Mouse (Mus musculus) forebrain, embryonic 11.5 days (tissue): ENCODE results near the gene Cblb. TPM values are rescaled to one million over a fixed set of nuclear protein-coding genes. Genes with fewer than 3 reads are reported as not detected.

Source experiments
- ATAC-seq: fragments of 200-750 bp; cut with Nextera tagmentation; replicated peaks from 2 replicates; pipeline ENCODE4 v1.8.0; 2017; ENCODE audit warnings: moderate TSS enrichment; ENCODE audit not compliant: low FRiP score
- DNase-seq: peaks from one replicate; pipeline ENCODE4 v3.0.0-alpha.2; 2017; ENCODE audit warnings: low spot score
- H3K27ac ChIP-seq: fragments of 300-500 bp; sonication (generic); 2 replicates; pipeline ENCODE4 v1.5.1; 2014; ENCODE audit warnings: low read depth, low read length
- H3K27me3 ChIP-seq: fragments of 300-500 bp; sonication (generic); 2 replicates; pipeline ENCODE4 v1.6.1; 2014; ENCODE audit warnings: mild to moderate bottlenecking, low read length, mixed read lengths; ENCODE audit not compliant: control insufficient read depth, insufficient read depth
- H3K36me3 ChIP-seq: fragments of 300-500 bp; sonication (generic); 2 replicates; pipeline ENCODE4 v1.6.1; 2014; ENCODE audit warnings: mild to moderate bottlenecking, low read length, moderate library complexity, mixed read lengths; ENCODE audit not compliant: control insufficient read depth, insufficient read depth
- H3K4me1 ChIP-seq: fragments of 300-500 bp; sonication (generic); replicated peaks from 2 replicates; pipeline ENCODE4 v1.6.1; 2014; ENCODE audit warnings: low read length, mixed read lengths; ENCODE audit not compliant: control insufficient read depth, insufficient read depth
- H3K4me2 ChIP-seq: fragments of 300-500 bp; sonication (generic); 2 replicates; pipeline ENCODE4 v1.6.1; 2014; ENCODE audit warnings: low read depth, mild to moderate bottlenecking, low read length, moderate library complexity, mixed read lengths; ENCODE audit not compliant: severe bottlenecking
- H3K4me3 ChIP-seq: fragments of 300-500 bp; sonication (generic); 2 replicates; pipeline ENCODE4 v1.5.1; 2014; ENCODE audit warnings: low read depth, low read length
- H3K9ac ChIP-seq: fragments of 300-500 bp; sonication (generic); 2 replicates; pipeline ENCODE4 v1.6.1; 2014; ENCODE audit warnings: low read length
- H3K9me3 ChIP-seq: fragments of 300-500 bp; sonication (generic); 2 replicates; pipeline ENCODE4 v1.6.1; 2016; ENCODE audit warnings: low read length, mixed read lengths; ENCODE audit not compliant: control insufficient read depth
- WGBS: fragments of 180-500 bp; shearing (Covaris S2); extraction: QIAGEN DNeasy Blood & Tissue Kit; methylation state at CpG from one replicate; pipeline ENCODE4 v1.1.7; 2014; 5-methylcytosine and 5-hydroxymethylcytosine counted together
- polyA plus RNA-seq: library from polyadenylated mRNA; unstranded; fragments of >200 nt; fragmentation: Nextera tagmentation; extraction: Ambion mirVana; gene quantifications from 2 replicates; pipeline ENCODE4 v1.2.1, GENCODE M21; 2014

Cblb gene
- polyA plus RNA-seq, 1 experiment from 2014 or later: 42.9 TPM

DNA sequence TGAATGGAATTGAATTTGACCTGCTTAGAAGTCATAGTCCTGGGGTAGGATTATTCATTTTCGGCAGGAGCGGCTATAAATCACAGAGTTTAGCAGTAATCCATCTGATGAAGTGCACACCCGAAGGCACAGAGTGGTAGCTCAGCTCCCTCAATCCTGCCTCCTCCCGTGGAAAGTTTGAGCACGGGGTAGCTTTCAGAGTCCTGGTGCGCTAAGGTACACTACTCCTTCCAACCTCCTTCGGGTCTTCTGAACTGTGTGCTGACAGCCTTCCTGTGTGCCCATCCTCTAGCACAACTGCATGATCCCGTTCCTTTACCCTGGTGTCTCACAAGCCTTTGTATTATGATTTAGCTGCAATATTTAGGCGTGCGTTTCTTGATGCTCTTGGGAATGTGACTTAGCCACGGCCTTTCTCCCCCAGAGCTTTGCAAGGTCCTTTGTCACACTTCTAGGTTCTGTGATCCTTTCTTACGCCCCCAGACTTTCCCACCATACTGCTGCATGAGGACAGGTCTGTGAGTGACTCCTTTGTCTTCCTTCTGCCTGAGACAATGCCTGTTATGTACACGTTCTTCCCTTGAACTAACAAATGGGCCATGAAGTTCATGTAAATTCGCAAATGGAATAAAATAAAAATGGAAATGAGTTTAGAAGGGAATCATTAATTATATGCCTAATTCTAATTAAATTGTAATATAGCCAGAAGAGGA, 11.8 kb downstream of the Cblb start:
- Histone ChIP-seq H3K9me3 (no peaks in the 10 kb centered on the region), H3K4me3 (no peak overlapping the region), H3K4me1 (peaks cover 4% of the 10 kb centered on the region; the same call in 1 of the 2 replicates), H3K9ac (no peak overlapping the region), H3K4me2 (no peak overlapping the region), H3K27ac (0 out of 2 replicates have a peak overlapping the region, but pooled peaks have one; percentile 57), H3K36me3 (peaks cover 6% of the 10 kb centered on the region; the same call in 1 of the 2 replicates), H3K27me3 (no peaks in the 10 kb centered on the region)
- ATAC-seq (peak; percentile 65), DNase-seq (no peak)
- WGBS: 47% methylated on average over 14 of the region's 14 CpGs

GRCm38 (mm10) chr16:52043380-52044117, 12.5 kb downstream of the Cblb start:
- H3K9ac ChIP-seq: no peak overlapping the region
- 68% methylated on average over 11 of the region's 11 CpGs for WGBS
- peaks cover 8% of the 10 kb centered on the region; the same call in 1 of the 2 replicates for H3K36me3 ChIP-seq
- no peak overlapping the region for H3K27ac ChIP-seq
- H3K4me1 ChIP-seq: peaks cover 4% of the 10 kb centered on the region; the same call in 1 of the 2 replicates
- no peak overlapping the region for H3K4me2 ChIP-seq
- no peak overlapping the region for H3K4me3 ChIP-seq
- no peaks in the 10 kb centered on the region for H3K27me3 ChIP-seq
- ATAC-seq: no peak
- no peaks in the 10 kb centered on the region for H3K9me3 ChIP-seq
- DNase-seq: no peak

DNA sequence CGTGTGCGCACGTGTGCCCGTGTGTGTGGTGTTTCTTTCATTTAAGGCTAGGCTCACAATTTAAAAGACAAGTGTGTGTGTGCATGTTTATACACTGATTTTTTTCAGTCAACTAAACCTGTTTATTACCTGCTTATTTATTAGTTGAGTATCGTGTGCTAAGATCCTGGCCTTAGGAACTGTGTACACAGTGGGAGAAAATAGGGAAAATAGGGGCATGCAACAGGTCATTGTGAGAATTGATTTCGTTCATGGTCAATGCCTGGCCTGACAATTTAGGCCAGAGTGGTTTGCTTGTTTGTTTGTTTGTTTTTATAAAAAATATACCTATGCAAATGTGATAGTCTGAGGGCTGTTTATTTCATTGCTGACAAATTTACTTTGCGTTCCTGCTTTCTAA, 13.5 kb downstream of the Cblb start:
- Histone ChIP-seq H3K9me3 (no peaks in the 10 kb centered on the region), H3K9ac (no peak overlapping the region), H3K4me3 (no peak overlapping the region), H3K4me1 (peaks cover 4% of the 10 kb centered on the region; the same call in 1 of the 2 replicates), H3K27me3 (no peaks in the 10 kb centered on the region), H3K36me3 (peaks cover 8% of the 10 kb centered on the region; the same call in 1 of the 2 replicates), H3K4me2 (no peak overlapping the region), H3K27ac (no peak overlapping the region)
- no peak for ATAC-seq
- 93% methylated on average over 7 of the region's 7 CpGs for WGBS
- DNase-seq: no peak

GRCm38 (mm10) chr16:52044985-52045384, 14.0 kb downstream of the Cblb start:
- peaks cover 4% of the 10 kb centered on the region; the same call in 1 of the 2 replicates for H3K4me1 ChIP-seq
- H3K27ac ChIP-seq: no peak overlapping the region
- no peak overlapping the region for H3K4me2 ChIP-seq
- H3K9ac ChIP-seq: no peak overlapping the region
- DNase-seq (no peak), ATAC-seq (no peak)
- no peaks in the 10 kb centered on the region for H3K27me3 ChIP-seq
- H3K36me3 ChIP-seq: peaks cover 8% of the 10 kb centered on the region; the same call in 1 of the 2 replicates
- 90% methylated on average over 4 of the region's 4 CpGs for WGBS
- H3K9me3 ChIP-seq: no peaks in the 10 kb centered on the region
- no peak overlapping the region for H3K4me3 ChIP-seq

DNA sequence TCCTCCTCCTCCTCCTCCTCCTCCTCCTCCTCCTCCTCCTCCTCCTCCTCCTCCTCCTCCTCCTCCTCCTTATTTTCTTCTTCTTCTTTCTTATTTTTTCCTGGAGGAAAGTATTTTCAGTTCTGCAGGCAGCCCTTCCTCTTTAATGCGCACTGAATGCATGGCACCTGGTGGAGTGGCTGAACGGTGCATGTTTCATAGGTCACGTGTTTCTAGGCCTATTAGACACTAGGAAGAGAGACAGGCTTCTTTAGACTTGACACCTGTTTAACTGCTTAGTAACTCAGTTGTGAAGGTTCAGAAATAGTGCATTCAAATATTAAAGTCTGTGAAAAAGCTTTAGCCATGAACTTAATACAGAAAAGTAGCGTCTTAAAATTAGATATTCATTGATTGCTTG, 15.4 kb downstream of the Cblb start:
- no peak for ATAC-seq
- Histone ChIP-seq H3K4me1 (peaks cover 4% of the 10 kb centered on the region; the same call in 1 of the 2 replicates), H3K4me2 (no peak overlapping the region), H3K9ac (no peak overlapping the region), H3K4me3 (no peak overlapping the region), H3K27ac (no peak overlapping the region), H3K27me3 (no peaks in the 10 kb centered on the region), H3K36me3 (peaks cover 8% of the 10 kb centered on the region; the same call in 1 of the 2 replicates), H3K9me3 (no peaks in the 10 kb centered on the region)
- no peak for DNase-seq
- WGBS: 94% methylated on average over 4 of the region's 4 CpGs

- Histone ChIP-seq H3K27me3 (no peaks in the 10 kb centered on the region), H3K4me3 (no peak overlapping the region), H3K9me3 (no peaks in the 10 kb centered on the region), H3K4me1 (no peaks in the 10 kb centered on the region; the same call in 1 of the 2 replicates), H3K4me2 (no peak overlapping the region), H3K9ac (no peak overlapping the region), H3K27ac (no peak overlapping the region), H3K36me3 (peaks cover 8% of the 10 kb centered on the region; the same call in 1 of the 2 replicates)
- ATAC-seq (no peak), DNase-seq (no peak)
- 95% methylated on average over 8 of the region's 8 CpGs for WGBS
Observed at GRCm38 (mm10) chr16:52051106-52051505, 20.1 kb downstream of the Cblb start.

- no peaks in the 10 kb centered on the region for H3K9me3 ChIP-seq
- no peak overlapping the region for H3K4me2 ChIP-seq
- no peaks in the 10 kb centered on the region for H3K27me3 ChIP-seq
- DNase-seq (no peak), ATAC-seq (peak; percentile 51; the same call in 1 of the 2 replicates)
- peaks cover 3% of the 10 kb centered on the region; the same call in 1 of the 2 replicates for H3K36me3 ChIP-seq
- H3K4me1 ChIP-seq: no peaks in the 10 kb centered on the region; the same call in 1 of the 2 replicates
- WGBS: 31% methylated on average over 5 of the region's 5 CpGs
- no peak overlapping the region for H3K4me3 ChIP-seq
- H3K27ac ChIP-seq: no peak overlapping the region
- no peak overlapping the region for H3K9ac ChIP-seq
Observed at GRCm38 (mm10) chr16:52052734-52053133, 21.7 kb downstream of the Cblb start.

DNA sequence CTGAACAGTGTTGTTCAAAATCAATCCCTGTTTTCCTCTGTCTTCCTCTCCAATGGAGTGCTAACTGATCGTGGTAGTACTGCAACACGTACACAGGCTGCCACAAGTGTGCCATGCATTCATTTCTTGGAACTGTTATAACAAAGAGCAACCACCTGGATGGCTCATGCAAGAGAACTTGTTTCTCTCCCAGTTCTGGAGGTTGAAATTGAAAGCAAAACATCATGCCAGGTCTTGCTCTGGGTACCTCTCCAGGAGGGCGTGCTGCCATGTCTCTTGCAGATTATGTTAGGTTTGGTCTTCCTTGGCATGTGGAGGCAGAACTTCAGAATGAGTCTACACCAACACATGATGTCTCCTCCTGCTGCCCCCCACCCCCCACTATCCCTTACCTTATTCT, 24.2 kb downstream of the Cblb start:
- Histone ChIP-seq H3K9ac (no peak overlapping the region), H3K4me2 (no peak overlapping the region), H3K9me3 (no peaks in the 10 kb centered on the region), H3K4me1 (no peaks in the 10 kb centered on the region; the same call in 1 of the 2 replicates), H3K36me3 (no peaks in the 10 kb centered on the region; the same call in 1 of the 2 replicates), H3K27me3 (no peaks in the 10 kb centered on the region), H3K4me3 (no peak overlapping the region), H3K27ac (no peak overlapping the region)
- ATAC-seq (no peak), DNase-seq (no peak)
- 81% methylated on average over 3 of the region's 3 CpGs for WGBS
